Mouse (Mus musculus) erythroblast, embryonic 14.5 days (primary cell): Measurements from ENCODE around the gene Opa1.

ENCODE experiments used
- GATA1 ChIP-seq: IDR thresholded peaks from 2 replicates; pipeline ENCODE4 v1.6.1; 2012; ENCODE audit warnings: low read length, inconsistent platforms, mixed read lengths
- TAL1 ChIP-seq: IDR thresholded peaks from 3 replicates; pipeline ENCODE4 v1.6.1; 2012; ENCODE audit warnings: low read length, inconsistent platforms, mixed read lengths

GRCm38 (mm10) chr16:29614762-29615161, 35.6 kb downstream of the Opa1 start:
- TF ChIP-seq GATA1 (no peak), TAL1 (no peak)
